ENCODE assay signal across 16 mouse cellular contexts in the genomic region with DNA sequence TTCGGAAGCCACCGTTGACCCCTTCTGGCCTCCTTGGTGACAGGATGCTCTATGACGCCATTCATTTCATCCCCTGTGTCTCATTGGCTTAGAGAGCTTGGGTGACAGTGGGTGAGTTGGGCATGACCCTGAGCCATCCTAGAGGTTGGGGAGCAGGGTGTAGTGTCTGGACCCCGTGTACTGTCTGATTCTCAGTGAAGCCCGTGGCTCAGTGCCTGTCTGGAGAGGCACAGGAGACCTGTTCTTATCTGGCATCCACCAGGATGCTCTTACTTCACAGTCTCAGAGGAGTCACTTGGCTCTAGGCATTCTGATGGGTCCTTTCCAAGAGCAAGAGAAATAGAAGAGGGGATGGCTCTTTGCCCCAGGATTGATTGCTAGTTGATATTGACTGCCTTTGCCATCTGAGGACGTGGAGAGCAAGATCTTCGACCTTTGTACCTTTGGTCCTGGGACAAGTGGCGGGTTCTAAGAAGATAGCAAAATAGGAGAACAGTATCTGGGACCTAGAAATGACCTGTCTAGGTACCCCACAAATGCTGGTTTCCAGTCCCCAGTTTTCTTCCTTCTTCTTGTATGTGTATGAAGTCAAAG.
DNase-seq lines count a peak whose midpoint lies in the region; ATAC-seq and TF ChIP-seq lines count a peak whose summit lies in the region.
"Had no signal": no experiment of that assay in that cellular context is flagged by ENCODE, and none has a peak within 500 bp of the region (broad histone marks: within the 10 kb centered on the region; RNA-seq: fewer than 3 reads in every experiment).

No protein-coding gene starts in this region.

- no peak overlapping the region for H3K9ac ChIP-seq in forebrain, embryonic 14.5 days (ENCODE audit: low read length)
- H3K9ac ChIP-seq in forebrain, embryonic 12.5 days: no peak overlapping the region
- H3K9ac ChIP-seq in midbrain, embryonic 13.5 days (replicated peaks): no peak overlapping the region
- no peak overlapping the region for H3K9ac ChIP-seq in midbrain, embryonic 11.5 days (ENCODE audit: low read length)
- no peak overlapping the region for H3K9ac ChIP-seq in hindbrain, postnatal 0 days (replicated peaks; ENCODE audit: low read length)
- H3K9ac ChIP-seq: heart, embryonic 15.5 days; limb, embryonic 13.5 days; lung, embryonic 14.5 days had no signal

- no peak for DNase-seq in forebrain, embryonic 14.5 days (ENCODE audit: low spot score)
- DNase-seq in midbrain, embryonic 11.5 days (ENCODE audit: low spot score, missing footprints): no peak
- DNase-seq in hindbrain, postnatal 0 days (ENCODE audit: low spot score): no peak
- DNase-seq in natural killer cell, adult 2 months (ENCODE audit: low spot score in 2 of 2): no peak
- no peak for DNase-seq in right cerebral cortex, postnatal 10 days (ENCODE audit: low spot score in 2 of 2)
- DNase-seq: cerebellum, adult 8-10 months; embryo, embryonic 11 days; lung, embryonic 14.5 days; right cerebral cortex, postnatal 14 days had no signal

- no peak for ATAC-seq in forebrain, embryonic 14.5 days
- ATAC-seq in forebrain, embryonic 12.5 days (ENCODE audit: low FRiP score): no peak
- ATAC-seq in midbrain, embryonic 13.5 days: no peak
- no peak for ATAC-seq in midbrain, embryonic 11.5 days (ENCODE audit: low FRiP score)
- no peak for ATAC-seq in hindbrain, postnatal 0 days
- ATAC-seq: Patski had no signal

- H3K27me3 ChIP-seq in forebrain, embryonic 14.5 days (replicated peaks; ENCODE audit: control insufficient read depth, insufficient read depth, low read length): no peaks in the 10 kb centered on the region
- H3K27me3 ChIP-seq in forebrain, embryonic 12.5 days: no peaks in the 10 kb centered on the region
- H3K27me3 ChIP-seq in midbrain, embryonic 13.5 days: no peaks in the 10 kb centered on the region
- no peaks in the 10 kb centered on the region for H3K27me3 ChIP-seq in midbrain, embryonic 11.5 days (ENCODE audit: control insufficient read depth, insufficient read depth, low read length)
- H3K27me3 ChIP-seq in hindbrain, postnatal 0 days (ENCODE audit: insufficient read depth, low read length): no peaks in the 10 kb centered on the region
- H3K27me3 ChIP-seq: heart, embryonic 15.5 days; limb, embryonic 13.5 days; Patski had no signal

- H3K27ac ChIP-seq in forebrain, embryonic 14.5 days (ENCODE audit: low read depth, low read length): no peak overlapping the region
- no peak overlapping the region for H3K27ac ChIP-seq in forebrain, embryonic 12.5 days
- H3K27ac ChIP-seq in midbrain, embryonic 13.5 days: no peak overlapping the region
- H3K27ac ChIP-seq in midbrain, embryonic 11.5 days (ENCODE audit: low read depth, low read length): no peak overlapping the region
- H3K27ac ChIP-seq in hindbrain, postnatal 0 days: no peak overlapping the region
- no peak overlapping the region for H3K27ac ChIP-seq in olfactory bulb, adult 2 months (ENCODE audit: insufficient read depth, low read depth, low read length)
- H3K27ac ChIP-seq: heart, embryonic 15.5 days; limb, embryonic 13.5 days; macrophage had no signal

- WGBS in forebrain, embryonic 14.5 days: 97% methylated on average over 8 of the region's 8 CpGs
- 95% methylated on average over 8 of the region's 8 CpGs for WGBS in forebrain, embryonic 12.5 days
- 97% methylated on average over 8 of the region's 8 CpGs for WGBS in midbrain, embryonic 13.5 days
- WGBS in midbrain, embryonic 11.5 days: 96% methylated on average over 8 of the region's 8 CpGs
- 98% methylated on average over 8 of the region's 8 CpGs for WGBS in hindbrain, postnatal 0 days
- WGBS in olfactory bulb, adult 2 months: 95% methylated on average over 8 of the region's 8 CpGs

- peaks cover 12% of the 10 kb centered on the region; the same call in 1 of the 2 replicates for H3K4me1 ChIP-seq in forebrain, embryonic 14.5 days (ENCODE audit: control insufficient read depth, insufficient read depth, low read length)
- H3K4me1 ChIP-seq in forebrain, embryonic 12.5 days: peaks cover 22% of the 10 kb centered on the region
- H3K4me1 ChIP-seq in midbrain, embryonic 13.5 days (replicated peaks): peaks cover 31% of the 10 kb centered on the region
- peaks cover 10% of the 10 kb centered on the region; the same call in 1 of the 2 replicates for H3K4me1 ChIP-seq in midbrain, embryonic 11.5 days (ENCODE audit: control insufficient read depth, insufficient read depth, low read length)
- peaks cover 14% of the 10 kb centered on the region for H3K4me1 ChIP-seq in hindbrain, postnatal 0 days (ENCODE audit: insufficient read depth, low read length)
- peaks cover 13% of the 10 kb centered on the region for H3K4me1 ChIP-seq in olfactory bulb, adult 2 months (ENCODE audit: control insufficient read depth, insufficient read depth, low read length)

- TF ChIP-seq CTCF in hindbrain, postnatal 0 days (IDR thresholded peaks at IDR 0.05; ENCODE audit: low read depth): no peak
- no peak for TF ChIP-seq CTCF in olfactory bulb, adult 2 months (IDR thresholded peaks at IDR 0.05; ENCODE audit: insufficient read depth, low read depth, low read length)

- H3K4me3 ChIP-seq in forebrain, embryonic 14.5 days (ENCODE audit: low read depth, low read length): no peak overlapping the region
- H3K4me3 ChIP-seq in forebrain, embryonic 12.5 days (replicated peaks): no peak overlapping the region
- H3K4me3 ChIP-seq in midbrain, embryonic 13.5 days (replicated peaks): no peak overlapping the region
- no peak overlapping the region for H3K4me3 ChIP-seq in midbrain, embryonic 11.5 days (ENCODE audit: low read depth, low read length)
- peak overlapping the region; percentile 40 for H3K4me3 ChIP-seq in hindbrain, postnatal 0 days (ENCODE audit: low read length)
- H3K4me3 ChIP-seq in olfactory bulb, adult 2 months (ENCODE audit: insufficient read depth, low read depth, low read length): peak overlapping the region; percentile 53
- H3K4me3 ChIP-seq: heart, embryonic 15.5 days; limb, embryonic 13.5 days had no signal

- peak overlapping the region; percentile 57 for H3K4me2 ChIP-seq in forebrain, embryonic 14.5 days (ENCODE audit: low read length)
- no peak overlapping the region for H3K4me2 ChIP-seq in forebrain, embryonic 12.5 days
- H3K4me2 ChIP-seq in midbrain, embryonic 13.5 days (replicated peaks): peak overlapping the region; percentile 67
- no peak overlapping the region for H3K4me2 ChIP-seq in midbrain, embryonic 11.5 days
- peak overlapping the region; percentile 70 for H3K4me2 ChIP-seq in hindbrain, postnatal 0 days (ENCODE audit: low read depth, low read length)
- H3K4me2 ChIP-seq: heart, embryonic 15.5 days; limb, embryonic 13.5 days; lung, embryonic 14.5 days had no signal

- 0 out of 2 replicates have a peak, but pooled peaks cover 3% of the 10 kb centered on the region for H3K36me3 ChIP-seq in forebrain, embryonic 14.5 days (ENCODE audit: control insufficient read depth, insufficient read depth, low read length)
- H3K36me3 ChIP-seq in forebrain, embryonic 12.5 days (replicated peaks): no peaks in the 10 kb centered on the region; the same call in 1 of the 2 replicates
- H3K36me3 ChIP-seq in midbrain, embryonic 13.5 days: no peaks in the 10 kb centered on the region
- no peaks in the 10 kb centered on the region for H3K36me3 ChIP-seq in midbrain, embryonic 11.5 days (ENCODE audit: control insufficient read depth, insufficient read depth, low read length)
- H3K36me3 ChIP-seq in hindbrain, postnatal 0 days (ENCODE audit: insufficient read depth, low read length): no peaks in the 10 kb centered on the region
- H3K36me3 ChIP-seq: heart, embryonic 15.5 days; limb, embryonic 13.5 days had no signal

- no peak for TF ChIP-seq POLR2A in olfactory bulb, adult 2 months (IDR thresholded peaks at IDR 0.05; ENCODE audit: insufficient read depth, low read depth, low read length)

- H3K9me3 ChIP-seq in forebrain, embryonic 14.5 days (replicated peaks; ENCODE audit: control insufficient read depth, low read length): no peaks in the 10 kb centered on the region
- no peaks in the 10 kb centered on the region for H3K9me3 ChIP-seq in forebrain, embryonic 12.5 days
- no peaks in the 10 kb centered on the region for H3K9me3 ChIP-seq in midbrain, embryonic 13.5 days
- no peaks in the 10 kb centered on the region for H3K9me3 ChIP-seq in midbrain, embryonic 11.5 days (ENCODE audit: control insufficient read depth, low read length)
- no peaks in the 10 kb centered on the region for H3K9me3 ChIP-seq in hindbrain, postnatal 0 days (ENCODE audit: low read length)
- H3K9me3 ChIP-seq: heart, embryonic 15.5 days; limb, embryonic 13.5 days had no signal

Comparison
In these comparisons a context has a peak if more than half of its experiments do, and no peak if none do; other contexts are left out.
1. H3K4me2 ChIP-seq: peak in forebrain, embryonic 14.5 days (single experiment), midbrain, embryonic 13.5 days (single experiment) and hindbrain, postnatal 0 days (single experiment); none in forebrain, embryonic 12.5 days (single experiment) and midbrain, embryonic 11.5 days (single experiment).
2. H3K4me3 ChIP-seq: peak in hindbrain, postnatal 0 days (single experiment) and olfactory bulb, adult 2 months (single experiment); none in forebrain, embryonic 14.5 days (single experiment), forebrain, embryonic 12.5 days (single experiment), midbrain, embryonic 13.5 days (single experiment) and midbrain, embryonic 11.5 days (single experiment).